Mouse (Mus musculus): ENCODE data around the gene Smarcd3.

GRCm38 (mm10) chr5:24649231-24649630, 25.0 kb upstream of the Smarcd3 start:
- TF ChIP-seq CTCF (IDR thresholded peaks at IDR 0.05; ENCODE audit: low read depth, low read length) (no peak), GATA1 (IDR thresholded peaks at IDR 0.05; ENCODE audit: borderline replicate concordance, low read length) (no peak)
